In genomic region chr1:60718580-60718979, GRCm38 (mm10) we compare ENCODE assay signal across 16 mouse cellular contexts. TPM values are rescaled to one million over a fixed set of nuclear protein-coding genes. Genes with fewer than 3 reads are reported as not detected.
DNase-seq lines count a peak whose midpoint lies in the region; ATAC-seq and TF ChIP-seq lines count a peak whose summit lies in the region.
"Had no signal": no experiment of that assay in that cellular context is flagged by ENCODE, and none has a peak within 500 bp of the region (broad histone marks: within the 10 kb centered on the region; RNA-seq: fewer than 3 reads in every experiment).

No protein-coding gene starts in this region.

- 0 out of 2 replicates have a peak overlapping the region, but pooled peaks have one; percentile 17 for H3K27ac ChIP-seq in heart, embryonic 15.5 days
- H3K27ac ChIP-seq in heart, embryonic 16.5 days (ENCODE audit: low read length) = peak overlapping the region; percentile 24; the same call in 1 of the 2 replicates
- 0 out of 2 replicates have a peak overlapping the region, but pooled peaks have one; percentile 16 for H3K27ac ChIP-seq in lung, postnatal 0 days (ENCODE audit: low read length)
- H3K27ac ChIP-seq: hindbrain, embryonic 15.5 days; liver, embryonic 13.5 days; stomach, postnatal 0 days had no signal

- TF ChIP-seq CTCF in lung, postnatal 0 days (IDR thresholded peaks at IDR 0.05) = no peak

- no peak overlapping the region for H3K4me3 ChIP-seq in heart, embryonic 15.5 days
- H3K4me3 ChIP-seq in heart, embryonic 16.5 days (ENCODE audit: low read length) = no peak overlapping the region
- no peak overlapping the region for H3K4me3 ChIP-seq in lung, postnatal 0 days (ENCODE audit: low read depth, low read length)
- H3K4me3 ChIP-seq: hindbrain, embryonic 15.5 days; liver, embryonic 13.5 days had no signal

- intact Hi-C loops in heart, postnatal 36 days (cut with DNase I) = loop anchor here (5.0 to 10.0 kb wide), 2 partner anchors 106 to 144 kb away; no protein-coding TSS in a partner anchor
- intact Hi-C loops in left cerebral cortex, postnatal 4 days (cut with DNase I) = no loop called here

- no peaks in the 10 kb centered on the region for H3K36me3 ChIP-seq in heart, embryonic 15.5 days
- H3K36me3 ChIP-seq in heart, embryonic 16.5 days (ENCODE audit: control insufficient read depth, insufficient read depth) = no peaks in the 10 kb centered on the region
- no peaks in the 10 kb centered on the region for H3K36me3 ChIP-seq in lung, postnatal 0 days (ENCODE audit: insufficient read depth, low read length)
- H3K36me3 ChIP-seq: hindbrain, embryonic 15.5 days; liver, embryonic 13.5 days had no signal

- no peak overlapping the region for H3K9ac ChIP-seq in heart, embryonic 15.5 days
- H3K9ac ChIP-seq in heart, embryonic 16.5 days (ENCODE audit: low read length) = no peak overlapping the region
- H3K9ac ChIP-seq in lung, postnatal 0 days (replicated peaks; ENCODE audit: low read depth) = no peak overlapping the region
- H3K9ac ChIP-seq: forebrain, postnatal 0 days; hindbrain, embryonic 15.5 days; liver, embryonic 13.5 days had no signal

- no peak for DNase-seq in heart, postnatal 36 days
- DNase-seq in kidney, adult 9 months = peak; percentile 49
- peak; percentile 65 for DNase-seq in lung, postnatal 0 days (ENCODE audit: low spot score)
- DNase-seq in left cerebral cortex, postnatal 4 days = no peak
- DNase-seq: cerebellum, adult 18-20 months; forebrain, postnatal 0 days; liver, embryonic 13.5 days; right cerebral cortex, adult 18-20 months; thymus, postnatal 25 days had no signal

- no peaks in the 10 kb centered on the region for H3K27me3 ChIP-seq in heart, embryonic 15.5 days
- no peaks in the 10 kb centered on the region for H3K27me3 ChIP-seq in heart, embryonic 16.5 days (ENCODE audit: control insufficient read depth, insufficient read depth, low read length)
- no peaks in the 10 kb centered on the region for H3K27me3 ChIP-seq in lung, postnatal 0 days (replicated peaks; ENCODE audit: insufficient read depth, low read length)
- H3K27me3 ChIP-seq: hindbrain, embryonic 15.5 days; liver, embryonic 13.5 days had no signal

- 68% methylated on average over 4 of the region's 4 CpGs for WGBS in heart, embryonic 15.5 days
- whole genome bisulfite sequencing in heart, embryonic 16.5 days = 66% methylated on average over 4 of the region's 4 CpGs
- WGBS in lung, postnatal 0 days = 53% methylated on average over 4 of the region's 4 CpGs

- no peak for ATAC-seq in heart, embryonic 15.5 days (replicated peaks; ENCODE audit: insufficient number of reproducible peaks, insufficient read depth, low FRiP score, low read depth)
- no peak for ATAC-seq in heart, embryonic 16.5 days (replicated peaks; ENCODE audit: extremely low read depth, insufficient read depth, low FRiP score)
- ATAC-seq in lung, postnatal 0 days = peak; percentile 68
- no peak for ATAC-seq in cerebellum, adult (ENCODE audit: insufficient number of reproducible peaks, low FRiP score, low TSS enrichment)
- ATAC-seq: activated CD4-positive, CD25-positive, alpha-beta regulatory T cell, adult 4 months; CD4-positive, CD25-positive, alpha-beta regulatory T cell, adult 4 months; forebrain, postnatal 0 days had no signal

- no peaks in the 10 kb centered on the region for H3K9me3 ChIP-seq in heart, embryonic 15.5 days (replicated peaks)
- H3K9me3 ChIP-seq in heart, embryonic 16.5 days (replicated peaks; ENCODE audit: control insufficient read depth, low read length) = 0 out of 2 replicates have a peak, but pooled peaks cover 5% of the 10 kb centered on the region
- no peaks in the 10 kb centered on the region for H3K9me3 ChIP-seq in lung, postnatal 0 days (ENCODE audit: low read length)
- H3K9me3 ChIP-seq: hindbrain, embryonic 15.5 days; liver, embryonic 13.5 days had no signal

- H3K4me1 ChIP-seq in heart, embryonic 15.5 days (replicated peaks) = peaks cover 9% of the 10 kb centered on the region
- peaks cover 11% of the 10 kb centered on the region for H3K4me1 ChIP-seq in heart, embryonic 16.5 days (ENCODE audit: control insufficient read depth, insufficient read depth, low read length)
- no peaks in the 10 kb centered on the region; the same call in 1 of the 2 replicates for H3K4me1 ChIP-seq in lung, postnatal 0 days (ENCODE audit: insufficient read depth, low read depth, low read length)
- H3K4me1 ChIP-seq: liver, embryonic 13.5 days had no signal

- peak; percentile 77 for TF ChIP-seq EP300 in lung, postnatal 0 days (IDR thresholded peaks at IDR 0.05)

- H3K4me2 ChIP-seq in heart, embryonic 15.5 days = no peak overlapping the region
- H3K4me2 ChIP-seq in heart, embryonic 16.5 days (ENCODE audit: low read depth, low read length) = no peak overlapping the region
- no peak overlapping the region for H3K4me2 ChIP-seq in lung, postnatal 0 days (replicated peaks; ENCODE audit: low read depth, low read length)
- H3K4me2 ChIP-seq: hindbrain, embryonic 15.5 days; liver, embryonic 13.5 days had no signal

RNA-seq across cellular contexts. Expression of gene Cd28, which starts 2.0 kb away (rescaled TPM):
- polyA plus RNA-seq in heart, embryonic 15.5 days (2015; fragmentation: Nextera tagmentation; extraction: Ambion mirVana) = 0.33 and 1.1 TPM in 2 replicates
- total RNA-seq in heart, postnatal 36 days (2021) = 10 to 100 TPM in 1 of 2 experiments, 1 to 10 TPM in 1; 9.5 to 13.2 TPM
- polyA plus RNA-seq in heart, embryonic 16.5 days (2015; fragmentation: Nextera tagmentation; extraction: Ambion mirVana) = 0.81 and 3.7 TPM in 2 replicates
- 0.12 and 0.19 TPM in 2 replicates for polyA plus RNA-seq in lung, postnatal 0 days (2015; fragmentation: Nextera tagmentation; extraction: Ambion mirVana)
- total RNA-seq in left cerebral cortex, postnatal 4 days (2021) = under 1 TPM in 1 of 2 experiments, not detected in 1; 0.12 TPM

Comparison
In these comparisons a context has a peak if more than half of its experiments do, and no peak if none do; other contexts are left out.
1. DNase-seq: peak in kidney, adult 9 months (single experiment) and lung, postnatal 0 days (single experiment); none in heart, postnatal 36 days (0 of 2) and left cerebral cortex, postnatal 4 days (single experiment).
2. Peak in every context shown above with its lines, with median percentiles within 50 percentile points of each other: H3K27ac ChIP-seq.